Mouse (Mus musculus) ES-CJ7 (cell line): ENCODE results near the gene Smok3a.
A peak's percentile ranks its signal among the peaks of the same experiment; 100 is the strongest.
"Not testable (repeated sequence)": the region's sequence is repeated elsewhere in the genome, so short reads cannot be mapped to it uniquely, and the experiment has no call there.

Source experiments
- DNase-seq: peaks from one replicate; pipeline ENCODE4 v3.0.0; 2011; ENCODE audit warnings: low read depth, low spot score

The Smok3a gene

GRCm38 (mm10) chr5:138020961-138021479 lies at the start of gene Smok3a, which contains the start of gene Smok3b:
TSS of gene Smok3a (plus strand) at chr5:138021261.
TSS of gene Smok3b (plus strand) at chr5:138021429.
- not testable (repeated sequence) for DNase-seq

DNA sequence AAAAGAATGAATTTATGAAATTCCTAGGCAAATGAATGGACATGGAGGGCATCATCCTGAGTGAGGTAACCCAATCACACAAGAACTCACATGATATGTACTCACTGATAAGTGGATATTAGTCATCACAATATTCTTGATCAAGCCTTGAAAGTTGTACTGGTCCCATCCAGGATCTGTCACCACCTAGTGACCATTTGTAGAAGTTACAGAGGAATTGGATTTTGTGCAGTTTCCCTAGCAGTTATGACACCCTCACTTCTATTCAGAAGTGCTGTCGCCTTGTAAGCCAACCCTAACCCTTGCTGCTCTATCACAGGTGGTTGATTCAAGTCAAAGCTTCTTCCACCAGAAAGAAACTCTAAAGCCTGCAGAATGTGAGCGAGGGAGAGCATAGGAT lies 47.9 kb upstream of the Smok3a start:
- peak; percentile 31 for DNase-seq

- peak; percentile 37 for DNase-seq
These were observed 47.3 kb upstream of the Smok3a start for GRCm38 (mm10) chr5:137973738-137974137.

DNA sequence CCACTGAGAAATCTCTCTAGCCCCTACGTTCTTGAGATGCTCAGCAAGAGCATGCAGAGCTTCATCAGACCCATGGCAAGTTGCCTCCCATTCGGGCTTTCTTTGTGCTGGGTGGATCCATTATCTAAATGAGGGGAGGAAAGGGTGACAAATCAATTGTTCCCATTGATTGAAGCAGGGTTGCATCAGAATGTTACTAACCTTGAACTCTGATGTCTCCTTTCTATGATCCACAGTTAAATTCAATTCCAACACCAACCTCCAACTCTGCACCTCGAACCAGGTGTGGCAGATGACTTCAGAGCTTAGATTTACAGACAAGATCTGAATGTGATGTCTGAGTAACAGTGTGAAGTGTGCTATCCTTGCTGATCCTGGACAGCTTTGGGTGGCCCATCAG lies 46.3 kb upstream of the Smok3a start:
- no peak for DNase-seq

DNA sequence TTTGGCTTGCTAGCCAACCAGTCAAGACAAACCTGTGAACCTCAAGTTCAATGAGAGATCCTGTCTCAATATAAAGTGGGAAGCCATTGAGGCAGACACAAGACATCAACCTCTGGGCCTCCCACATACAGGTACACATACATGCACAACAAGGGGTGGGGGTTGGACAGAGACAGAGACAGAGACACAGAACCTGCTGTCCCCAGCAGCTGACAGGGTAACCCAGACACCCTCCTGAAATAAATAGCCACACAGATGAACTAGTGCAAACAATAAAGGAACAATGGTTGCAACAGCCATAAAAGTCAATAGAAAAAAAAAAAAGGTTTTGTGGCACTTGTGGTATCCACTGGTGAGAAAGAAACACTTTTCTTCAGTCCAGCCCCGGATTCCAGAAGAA lies 45.6 kb upstream of the Smok3a start:
- no peak for DNase-seq

DNA sequence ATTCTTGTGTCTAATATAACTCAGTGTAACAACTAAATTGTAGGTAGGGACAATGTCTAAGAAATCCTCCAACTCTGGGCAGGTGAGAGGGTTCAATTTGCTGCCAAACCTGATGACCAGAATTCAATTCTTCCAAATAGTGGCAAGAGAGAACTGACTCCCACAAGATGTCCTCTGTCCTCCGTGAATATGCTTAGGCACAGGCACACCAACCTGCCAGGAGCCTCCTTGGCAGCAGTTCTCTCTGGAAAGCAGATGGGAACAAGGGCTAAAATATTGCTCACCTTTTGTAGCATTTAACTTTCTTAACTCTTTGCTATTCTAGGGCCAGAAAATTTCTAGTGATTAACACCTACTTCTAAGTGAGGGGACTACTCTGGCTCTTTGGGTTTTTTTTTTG lies 43.8 kb upstream of the Smok3a start:
- DNase-seq: no peak

- no peak for DNase-seq
These were observed 42.0 kb upstream of the Smok3a start for GRCm38 (mm10) chr5:137979081-137979480.

GRCm38 (mm10) chr5:137981300-137981699 lies 39.8 kb upstream of the Smok3a start, which contains the start of gene Azgp1:
TSS of gene Azgp1 (plus strand) at chr5:137981520.
- no peak for DNase-seq

DNA sequence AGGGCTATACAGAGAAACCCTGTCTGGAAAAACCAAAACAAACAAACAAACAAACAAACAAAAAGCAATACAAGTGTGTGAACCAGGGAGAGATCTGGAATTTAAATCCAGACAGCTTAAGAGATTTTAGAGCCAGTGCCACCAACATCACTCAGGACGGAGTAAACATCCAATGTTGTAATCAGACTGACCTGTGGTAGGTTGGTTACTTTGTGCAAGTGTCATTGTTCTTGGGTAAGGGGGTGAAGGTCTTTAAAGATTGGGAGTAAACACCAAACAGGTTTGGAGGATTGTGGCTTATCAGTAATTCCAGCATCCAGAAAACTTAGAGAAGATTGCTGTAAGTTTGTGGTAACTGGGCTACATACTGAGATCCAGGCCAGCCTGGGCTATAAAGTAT lies 34.7 kb upstream of the Smok3a start:
- DNase-seq: no peak

GRCm38 (mm10) chr5:138009437-138009836 lies 11.6 kb upstream of the Smok3a start:
- no peak for DNase-seq

DNA sequence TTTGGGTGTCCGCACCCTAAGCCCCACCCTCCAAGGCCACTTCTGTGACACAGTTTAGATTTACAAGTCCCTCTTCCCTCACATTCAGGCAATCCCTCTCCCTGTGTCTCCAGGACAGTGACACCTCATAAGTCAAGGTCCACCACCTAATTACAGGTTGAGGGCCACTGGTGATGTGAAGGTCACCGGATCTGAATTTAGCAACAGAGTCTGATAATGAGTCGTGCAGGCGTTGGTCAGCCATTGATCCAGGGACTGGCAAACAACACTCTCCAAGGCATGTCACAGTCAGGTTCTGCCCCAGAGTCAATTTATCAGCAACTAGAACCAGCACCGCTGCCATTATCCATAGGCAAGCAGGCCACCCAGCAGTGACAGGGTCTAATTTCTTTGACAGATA lies 8.7 kb upstream of the Smok3a start:
- DNase-seq: no peak

DNA sequence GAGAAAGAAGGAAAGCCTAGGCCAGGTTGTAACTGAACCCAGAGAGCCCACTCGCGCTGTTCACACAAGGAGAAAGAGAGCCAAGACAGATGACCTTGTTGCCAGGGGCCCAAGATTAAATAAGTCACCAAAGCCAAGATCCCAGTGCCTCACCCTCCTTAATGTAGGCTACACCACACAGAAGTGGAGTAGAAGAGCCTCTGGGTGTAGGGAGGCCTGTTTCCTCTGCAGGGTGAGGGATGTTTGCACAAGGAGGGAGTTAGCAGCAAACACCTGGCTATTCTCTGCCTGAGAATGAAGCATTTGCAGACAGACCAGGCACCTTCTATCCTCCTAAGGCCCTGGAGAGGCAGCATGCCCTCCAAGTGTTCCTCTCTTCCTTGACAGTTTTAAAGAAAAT lies 4.5 kb upstream of the Smok3a start:
- DNase-seq: no peak

DNA sequence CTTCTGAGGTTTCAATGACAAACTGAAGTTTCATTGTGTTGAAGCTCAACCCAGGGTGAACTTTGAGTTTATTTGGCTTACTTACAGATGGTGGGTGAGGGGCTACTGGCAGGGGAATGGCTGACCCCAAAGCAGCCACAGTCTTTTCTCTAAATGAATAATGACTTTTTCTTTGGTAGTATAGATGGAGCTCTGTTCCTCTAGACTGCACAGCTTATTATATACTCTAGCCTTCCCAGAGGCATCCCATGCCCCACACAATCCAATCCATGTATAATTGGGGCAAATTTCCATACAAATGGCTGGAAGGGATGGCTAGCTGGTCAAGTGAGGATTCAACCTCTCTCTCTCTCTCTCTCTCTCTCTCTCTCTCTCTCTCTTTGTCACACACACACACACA lies 4.1 kb upstream of the Smok3a start:
- no peak for DNase-seq

GRCm38 (mm10) chr5:138019577-138019976 lies 1.5 kb upstream of the Smok3a start:
- not testable (repeated sequence) for DNase-seq

GRCm38 (mm10) chr5:138052894-138053293 lies 31.8 kb downstream of the Smok3a start, which contains the start of gene Smok3c:
TSS of gene Smok3c (plus strand) at chr5:138053194.
- DNase-seq: not testable (repeated sequence)

DNA sequence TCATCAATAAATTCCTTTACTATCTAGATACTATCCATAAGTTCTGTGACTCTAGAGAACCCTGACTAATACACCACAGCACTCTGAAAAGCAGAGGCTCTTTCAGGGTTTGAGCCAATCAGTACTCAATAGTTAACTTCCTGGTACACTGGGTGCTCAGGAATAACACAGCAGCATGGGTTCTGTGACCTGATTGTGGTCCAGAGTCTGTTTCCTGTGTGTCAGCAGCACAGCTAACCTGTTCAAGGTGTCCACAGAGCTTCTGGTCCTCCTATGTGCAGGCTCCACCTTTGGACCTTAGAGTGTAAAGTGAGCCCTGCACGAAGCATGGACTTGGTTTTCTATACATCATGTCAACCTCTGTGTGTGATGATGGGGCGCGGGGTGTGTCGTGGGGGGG lies 52.7 kb downstream of the Smok3a start:
- DNase-seq: no peak

DNA sequence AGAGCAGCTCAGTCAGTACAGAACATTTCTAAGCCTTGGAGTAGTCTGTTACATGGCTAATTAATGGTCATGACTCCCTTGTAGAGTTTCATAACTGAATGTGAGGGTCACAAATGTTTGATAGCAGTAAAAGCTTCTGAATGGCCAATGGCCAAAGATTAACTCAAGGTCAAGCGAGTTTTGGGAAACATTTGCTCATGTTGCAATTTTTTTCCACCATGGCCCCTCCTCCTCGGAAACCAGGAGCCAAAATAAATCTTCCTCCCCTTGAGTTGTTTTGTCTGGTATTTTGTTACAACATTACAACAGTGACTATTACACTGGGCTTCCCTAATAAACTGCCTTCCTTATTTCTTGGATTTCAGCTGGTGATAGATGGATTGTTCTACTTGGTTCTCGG lies 54.6 kb downstream of the Smok3a start:
- no peak for DNase-seq

- DNase-seq: no peak
These were observed 55.1 kb downstream of the Smok3a start for GRCm38 (mm10) chr5:138076148-138076547.

- DNase-seq: no peak
These were observed 59.4 kb downstream of the Smok3a start for GRCm38 (mm10) chr5:138080456-138080855.

DNA sequence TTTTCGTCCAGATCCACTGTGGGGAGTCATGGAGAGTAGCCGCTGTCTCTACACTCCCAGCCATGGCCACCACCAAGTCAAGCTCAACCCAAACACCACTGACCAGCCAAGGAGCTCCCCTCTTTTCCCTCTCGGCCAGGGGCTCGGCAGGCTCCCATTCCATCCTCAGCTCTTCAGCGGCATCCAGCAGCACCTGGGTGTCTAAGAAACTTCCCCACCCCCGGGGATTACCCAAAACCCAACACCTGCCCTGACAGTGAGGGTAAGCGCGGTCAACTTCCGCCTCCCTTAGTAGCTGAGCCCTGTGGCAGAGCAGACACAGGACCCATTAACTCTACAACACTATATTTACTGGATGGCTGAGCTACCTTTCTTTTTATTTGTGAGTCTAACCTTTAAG lies 60.4 kb downstream of the Smok3a start:
- DNase-seq: no peak

DNA sequence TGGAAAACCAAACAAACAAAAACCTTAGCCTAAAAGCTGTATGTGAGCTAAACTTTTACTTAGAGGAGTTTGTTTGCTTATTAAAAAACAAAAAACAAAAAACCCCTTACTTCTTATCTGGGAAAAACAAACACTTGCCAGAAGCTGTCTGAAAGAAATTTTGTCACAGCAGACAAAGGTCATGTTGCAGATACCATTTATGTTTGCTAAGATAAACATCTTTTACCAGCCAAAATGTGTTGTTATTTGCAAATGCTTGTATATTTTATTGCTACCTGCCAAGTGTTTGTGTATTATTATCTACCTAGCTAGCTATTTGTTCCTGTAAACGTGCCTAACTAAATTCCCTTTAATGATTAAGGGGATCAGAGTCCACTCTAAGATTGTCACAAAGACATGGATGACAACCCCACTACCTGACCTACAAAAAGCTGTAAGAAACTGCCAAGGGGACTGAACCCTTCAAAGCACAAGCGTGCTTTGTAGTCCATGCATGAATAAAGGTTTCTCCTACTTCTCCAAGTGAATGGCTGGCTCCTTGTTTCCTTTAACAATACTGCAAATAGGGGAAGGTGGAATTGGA lies 62.3 kb downstream of the Smok3a start:
- no peak for DNase-seq

DNA sequence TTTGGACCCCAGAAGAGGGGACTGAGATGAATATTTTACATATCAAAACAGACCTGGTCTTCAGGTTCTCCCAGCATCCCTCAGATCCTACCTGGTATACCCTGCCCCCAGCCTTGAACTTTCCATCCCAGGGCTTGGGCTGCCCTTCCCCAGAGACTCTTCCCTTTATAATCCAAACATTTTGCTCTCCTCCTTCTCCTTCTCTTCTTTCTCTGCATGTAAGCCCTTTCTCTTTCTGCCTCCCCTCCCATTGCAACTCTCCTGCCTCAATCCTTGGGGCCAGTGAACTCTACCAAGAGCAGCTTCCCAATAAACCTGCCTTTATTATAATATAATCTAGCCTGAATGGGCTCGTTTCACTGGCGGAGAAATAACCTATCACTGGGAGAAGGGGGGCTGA lies 62.9 kb downstream of the Smok3a start:
- no peak for DNase-seq
